Mouse (Mus musculus) small intestine, adult 2 months (tissue): Measurements from ENCODE around the gene Ak6.

Experiments
- CTCF ChIP-seq: fragments of 200-500 bp; IDR thresholded peaks from 2 replicates; pipeline ENCODE4 v1.5.1; 2012; ENCODE audit warnings: low read depth, mild to moderate bottlenecking, control low read depth, inconsistent platforms, low read length, moderate library complexity, mixed read lengths; ENCODE audit not compliant: insufficient replicate concordance, insufficient read length; ENCODE audit errors: extremely low read depth
- POLR2A ChIP-seq: fragments of 200-500 bp; IDR thresholded peaks from 2 replicates; pipeline ENCODE4 v1.6.1; 2012; ENCODE audit warnings: low read depth, mild to moderate bottlenecking, control low read depth, inconsistent platforms, low read length, moderate library complexity

DNA sequence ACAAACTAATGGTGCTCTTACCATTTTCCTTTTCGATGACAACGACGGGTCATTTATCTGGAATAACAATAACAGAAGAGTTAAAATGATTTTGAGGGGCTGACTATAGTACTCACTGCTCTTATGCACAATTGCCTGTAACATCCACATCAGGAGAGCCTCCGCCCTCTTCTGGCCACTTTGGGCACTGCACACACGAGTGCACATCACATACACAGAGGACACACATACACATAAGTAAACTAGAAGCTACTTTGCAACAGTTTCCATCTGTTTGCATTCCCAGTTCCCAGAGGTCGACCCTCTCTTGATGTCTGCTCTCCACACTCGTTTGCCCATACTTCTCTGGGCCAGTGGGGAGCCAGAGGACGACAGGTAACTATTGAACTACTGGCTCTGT is 43.0 kb upstream of the Ak6 start:
- no peak for TF ChIP-seq POLR2A
- TF ChIP-seq CTCF: peak; percentile 15; the same call in 1 of the 2 replicates
